11 mouse cellular contexts compared by ENCODE assay signal in the genomic region with DNA sequence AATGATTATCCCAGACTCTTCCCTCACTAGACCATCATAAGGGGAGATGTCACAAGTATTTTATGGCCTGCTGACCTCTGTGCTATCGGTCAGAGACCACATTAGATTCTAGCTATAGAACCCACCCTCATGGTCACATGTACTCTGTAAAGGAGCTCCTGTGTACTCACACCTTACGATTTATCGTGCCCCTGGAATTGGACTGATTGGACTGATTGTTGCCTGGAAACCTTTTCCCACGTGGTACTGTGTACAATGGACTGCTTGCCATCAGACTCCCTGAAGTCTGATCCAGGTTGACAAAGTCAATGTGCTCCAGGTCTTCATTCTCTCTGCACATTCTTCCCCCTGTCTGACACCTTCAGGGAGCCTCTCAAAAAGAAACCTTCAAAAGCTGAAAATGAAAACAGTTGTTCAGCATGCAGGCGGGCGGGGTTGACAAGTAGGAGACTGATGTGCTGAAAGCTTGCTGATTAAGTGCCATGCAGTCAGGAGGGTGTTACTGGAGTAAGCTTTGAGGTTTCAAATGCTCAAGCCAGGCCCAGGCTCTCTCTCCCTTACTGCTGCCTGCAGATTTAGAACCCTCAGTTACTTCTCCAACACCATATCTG. TPM values are rescaled to one million over a fixed set of nuclear protein-coding genes. Genes with fewer than 3 reads are reported as not detected.
A peak's percentile ranks its signal among the peaks of the same experiment; 100 is the strongest.
DNase-seq lines count a peak whose midpoint lies in the region; ATAC-seq and TF ChIP-seq lines count a peak whose summit lies in the region.
"Had no signal": no experiment of that assay in that cellular context is flagged by ENCODE, and none has a peak within 500 bp of the region (broad histone marks: within the 10 kb centered on the region; RNA-seq: fewer than 3 reads in every experiment).

No protein-coding gene starts in this region.

- no peak overlapping the region for H3K4me3 ChIP-seq in cerebellum, adult 2 months (replicated peaks; ENCODE audit: insufficient read depth, low read depth, low read length)
- no peak overlapping the region for H3K4me3 ChIP-seq in myocyte
- no peak overlapping the region for H3K4me3 ChIP-seq in kidney, embryonic 15.5 days (replicated peaks)
- H3K4me3 ChIP-seq: embryonic facial prominence, embryonic 13.5 days; midbrain, embryonic 13.5 days had no signal

- H3K27ac ChIP-seq in cerebellum, adult 2 months (ENCODE audit: insufficient read depth, low read length), result no peak overlapping the region
- no peak overlapping the region for H3K27ac ChIP-seq in kidney, embryonic 15.5 days
- H3K27ac ChIP-seq: embryonic facial prominence, embryonic 13.5 days; midbrain, embryonic 13.5 days had no signal

- H3K36me3 ChIP-seq in myocyte (ENCODE audit: control insufficient read depth, insufficient read depth), result no peaks in the 10 kb centered on the region
- H3K36me3 ChIP-seq in kidney, embryonic 15.5 days, result no peaks in the 10 kb centered on the region
- H3K36me3 ChIP-seq: embryonic facial prominence, embryonic 13.5 days; midbrain, embryonic 13.5 days had no signal

- WGBS in cerebellum, adult 2 months, result 87% methylated on average over 6 of the region's 6 CpGs
- WGBS in kidney, embryonic 15.5 days, result 50% methylated on average over 6 of the region's 6 CpGs

- no peak overlapping the region for H3K9ac ChIP-seq in kidney, embryonic 15.5 days
- H3K9ac ChIP-seq: embryonic facial prominence, embryonic 13.5 days; midbrain, embryonic 13.5 days had no signal

- H3K4me1 ChIP-seq in cerebellum, adult 2 months (ENCODE audit: control insufficient read depth, insufficient read depth, low read length), result no peaks in the 10 kb centered on the region
- no peaks in the 10 kb centered on the region for H3K4me1 ChIP-seq in kidney, embryonic 15.5 days
- H3K4me1 ChIP-seq: embryonic facial prominence, embryonic 13.5 days had no signal

- no peaks in the 10 kb centered on the region for H3K27me3 ChIP-seq in cerebellum, adult 2 months (ENCODE audit: control insufficient read depth, insufficient read depth, low read length)
- H3K27me3 ChIP-seq in myocyte (ENCODE audit: control insufficient read depth, insufficient read depth, insufficient read length), result no peaks in the 10 kb centered on the region
- H3K27me3 ChIP-seq in kidney, embryonic 15.5 days, result no peaks in the 10 kb centered on the region
- H3K27me3 ChIP-seq: embryonic facial prominence, embryonic 13.5 days; midbrain, embryonic 13.5 days had no signal

- peak; percentile 4 for DNase-seq in cerebellum, adult 9-10 months
- DNase-seq in cerebellum, adult 2 months, result no peak
- DNase-seq in 3T3-L1 (ENCODE audit: low read depth, low spot score), result peak; percentile 67
- peak; percentile 50 for DNase-seq in brain, embryonic 14.5 days (ENCODE audit: low read depth)
- no peak for DNase-seq in right cerebral cortex, postnatal 36 days (ENCODE audit: low spot score in 2 of 2)
- no peak for DNase-seq in urinary bladder, adult 2 months (ENCODE audit: low spot score)
- DNase-seq: thymus, adult 18-20 months had no signal

- TF ChIP-seq CTCF in cerebellum, adult 2 months (IDR thresholded peaks at IDR 0.05; ENCODE audit: borderline replicate concordance, insufficient read depth, low read depth, low read length), result no peak
- no peak for TF ChIP-seq CTCF in brain, embryonic 14.5 days (IDR thresholded peaks at IDR 0.05; ENCODE audit: borderline replicate concordance, extremely low read depth, insufficient read depth, insufficient read length)

- peak overlapping the region; percentile 70 for H3K4me2 ChIP-seq in myocyte (ENCODE audit: low read depth)
- H3K4me2 ChIP-seq in kidney, embryonic 15.5 days, result no peak overlapping the region
- H3K4me2 ChIP-seq: embryonic facial prominence, embryonic 13.5 days; midbrain, embryonic 13.5 days had no signal

- no peak for TF ChIP-seq POLR2A in cerebellum, adult 2 months (IDR thresholded peaks at IDR 0.05; ENCODE audit: borderline replicate concordance, insufficient read depth, low read length)
- TF ChIP-seq POLR2A in brain, embryonic 14.5 days (IDR thresholded peaks at IDR 0.05; ENCODE audit: borderline replicate concordance, extremely low read depth, insufficient read depth, insufficient read length, poor library complexity, severe bottlenecking), result no peak
- TF ChIP-seq POLR2A in myocyte (IDR thresholded peaks at IDR 0.05; ENCODE audit: insufficient read length, low read depth), result no peak

- H3ac ChIP-seq in myocyte (ENCODE audit: control insufficient read depth, insufficient read length), result no peak overlapping the region

- no peaks in the 10 kb centered on the region for H3K79me2 ChIP-seq in myocyte (ENCODE audit: control insufficient read depth, insufficient read depth)

- no peak for ATAC-seq in kidney, embryonic 15.5 days (replicated peaks; ENCODE audit: low FRiP score)
- ATAC-seq: midbrain, embryonic 13.5 days had no signal

- H3K9me3 ChIP-seq in kidney, embryonic 15.5 days (replicated peaks), result no peaks in the 10 kb centered on the region
- H3K9me3 ChIP-seq: embryonic facial prominence, embryonic 13.5 days; midbrain, embryonic 13.5 days had no signal

TF ChIP-seq in myocyte, 11 proteins besides CTCF, POLR2A, EP300 and RAD21:
- no peak for TF ChIP-seq E2F4 (IDR thresholded peaks at IDR 0.05; ENCODE audit: insufficient read depth)
- TF ChIP-seq MYOD1 (IDR thresholded peaks at IDR 0.05; ENCODE audit: control insufficient read depth in 1 of 3, insufficient read length in 2 of 3, low read depth in 2 of 3), result no peak
- TF ChIP-seq TCF3 (IDR thresholded peaks at IDR 0.05; ENCODE audit: insufficient read length, low read depth), result no peak
- TF ChIP-seq TCF12 (IDR thresholded peaks at IDR 0.05; ENCODE audit: insufficient read depth, poor library complexity, severe bottlenecking), result no peak
- no peak for TF ChIP-seq REST (IDR thresholded peaks at IDR 0.05; ENCODE audit: insufficient read depth, insufficient read length)
- TF ChIP-seq MYOG (IDR thresholded peaks at IDR 0.05; ENCODE audit: control insufficient read depth in 1 of 3, insufficient read depth in 1 of 3, insufficient read length in 2 of 3, low read depth in 2 of 3), result no peak
- no peak for TF ChIP-seq SRF (IDR thresholded peaks at IDR 0.05; ENCODE audit: control insufficient read depth, insufficient read length, low read depth)
- TF ChIP-seq MAX (IDR thresholded peaks at IDR 0.05; ENCODE audit: low read depth), result no peak
- TF ChIP-seq CEBPB (IDR thresholded peaks at IDR 0.05; ENCODE audit: insufficient read depth, poor library complexity, severe bottlenecking), result no peak
- TF ChIP-seq USF1 (IDR thresholded peaks at IDR 0.05; ENCODE audit: low read depth), result no peak
- TF ChIP-seq POLR2AphosphoS2 (IDR thresholded peaks at IDR 0.05; ENCODE audit: insufficient read length, low read depth), result no peak
TF ChIP-seq in myocyte: peak in this region for 0.

RNA-seq across cellular contexts. Expression of a gene that starts 30.8 kb away (rescaled TPM):
- polyA plus RNA-seq in cerebellum, adult 2 months (2012; rRNA removed), result 20.8 and 21.2 TPM in 2 replicates
- 5.1 and 6.6 TPM in 2 replicates for polyA plus RNA-seq in brain, embryonic 14.5 days (2012; rRNA removed)
- 2.7 TPM for polyA plus RNA-seq in myocyte (2012; fragmentation: generic; extraction: Trizol)
- 20.7 and 21.6 TPM in 2 replicates for polyA plus RNA-seq in kidney, embryonic 15.5 days (2015; fragmentation: Nextera tagmentation; extraction: Ambion mirVana)
- polyA plus RNA-seq in urinary bladder, adult 2 months (2012; rRNA removed), result 24.8 and 28.8 TPM in 2 replicates

Comparison
In these comparisons a context has a peak if more than half of its experiments do, and no peak if none do; other contexts are left out.
1. DNase-seq: peak in cerebellum, adult 9-10 months (single experiment), 3T3-L1 (single experiment) and brain, embryonic 14.5 days (single experiment); none in cerebellum, adult 2 months (0 of 2), right cerebral cortex, postnatal 36 days (0 of 2) and urinary bladder, adult 2 months (single experiment).